Mouse (Mus musculus) brain, embryonic 14.5 days (tissue): ENCODE data around the gene Reps2. TPM values are rescaled to one million over a fixed set of nuclear protein-coding genes. Genes with fewer than 3 reads are reported as not detected.

Experiments used
- DNase-seq: peaks from one replicate; pipeline ENCODE4 v3.0.0-alpha.2; 2011; ENCODE audit warnings: low read depth
- CTCF ChIP-seq: fragments of 200-500 bp; IDR thresholded peaks from 2 replicates; pipeline ENCODE4 v1.5.1; 2012; ENCODE audit warnings: inconsistent platforms, mild to moderate bottlenecking, moderate library complexity, borderline replicate concordance; ENCODE audit not compliant: insufficient read depth, insufficient read length; ENCODE audit errors: extremely low read depth
- POLR2A ChIP-seq: fragments of 200-500 bp; IDR thresholded peaks from 2 replicates; pipeline ENCODE4 v1.6.1; 2012; ENCODE audit warnings: mild to moderate bottlenecking, inconsistent platforms, borderline replicate concordance; ENCODE audit not compliant: poor library complexity, insufficient read depth, insufficient read length, severe bottlenecking; ENCODE audit errors: extremely low read depth
- polyA plus RNA-seq: library from polyadenylated mRNA; depleted of rRNA; stranded (reverse); fragments of >200 nt; gene quantifications from 2 replicates; pipeline ENCODE4 v1.2.3, GENCODE M21; 2012

The Reps2 gene
- polyA plus RNA-seq, 1 experiment: 5.3 TPM

DNA sequence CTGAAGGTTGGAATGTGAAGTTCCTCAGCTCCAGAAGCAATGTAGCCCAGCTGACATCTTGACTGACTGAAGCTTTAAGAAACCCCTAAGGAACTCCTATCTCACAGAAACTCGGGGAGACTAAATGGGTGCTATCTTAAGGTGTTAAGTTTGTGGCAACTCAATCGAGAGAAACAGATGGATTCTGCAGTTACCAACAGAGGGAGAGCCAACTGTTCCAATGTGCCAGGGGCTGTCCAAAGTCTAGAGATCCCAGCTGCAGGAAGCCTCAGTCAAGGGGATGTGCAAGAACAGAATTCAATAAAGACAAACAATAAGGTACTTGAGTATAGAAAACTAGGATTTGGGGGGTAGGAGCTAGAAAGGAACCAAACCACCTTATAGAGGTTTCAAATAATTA lies 8.3 kb downstream of the Reps2 start:
- DNase-seq: no peak
- TF ChIP-seq POLR2A (no peak), CTCF (no peak)

- TF ChIP-seq CTCF (no peak), POLR2A (no peak)
- DNase-seq: no peak
These were observed 21.4 kb downstream of the Reps2 start for GRCm38 (mm10) chrX:162622091-162622437.

GRCm38 (mm10) chrX:162621194-162622090 lies 22.0 kb downstream of the Reps2 start:
- TF ChIP-seq CTCF (no peak), POLR2A (no peak)
- DNase-seq: peak; percentile 73

GRCm38 (mm10) chrX:162619705-162620104 lies 23.7 kb downstream of the Reps2 start:
- no peak for DNase-seq
- TF ChIP-seq POLR2A (no peak), CTCF (no peak)

- no peak for DNase-seq
- no peak for TF ChIP-seq POLR2A
- no peak for TF ChIP-seq CTCF
These were observed 24.9 kb downstream of the Reps2 start for GRCm38 (mm10) chrX:162618547-162618946.

DNA sequence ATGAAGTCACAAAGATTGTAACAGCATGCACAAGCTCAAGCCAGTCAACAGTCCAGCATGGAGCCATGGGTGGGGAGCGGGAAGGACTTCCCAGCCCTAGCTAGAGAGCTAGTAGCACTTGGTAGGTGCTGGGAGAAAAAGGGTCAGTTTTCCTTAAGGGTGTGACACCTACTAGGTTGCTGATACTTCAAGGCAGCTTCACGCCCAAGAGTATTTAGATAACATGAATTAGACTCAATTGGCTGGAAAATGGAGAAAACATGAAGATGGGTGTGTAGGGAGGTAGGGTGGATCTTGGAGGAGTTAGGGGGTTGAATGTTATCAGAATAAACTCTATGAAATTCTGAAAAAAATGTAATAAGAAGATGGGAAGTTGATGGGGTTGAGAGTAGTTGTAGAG lies 37.3 kb downstream of the Reps2 start:
- TF ChIP-seq CTCF (no peak), POLR2A (no peak)
- DNase-seq: no peak

DNA sequence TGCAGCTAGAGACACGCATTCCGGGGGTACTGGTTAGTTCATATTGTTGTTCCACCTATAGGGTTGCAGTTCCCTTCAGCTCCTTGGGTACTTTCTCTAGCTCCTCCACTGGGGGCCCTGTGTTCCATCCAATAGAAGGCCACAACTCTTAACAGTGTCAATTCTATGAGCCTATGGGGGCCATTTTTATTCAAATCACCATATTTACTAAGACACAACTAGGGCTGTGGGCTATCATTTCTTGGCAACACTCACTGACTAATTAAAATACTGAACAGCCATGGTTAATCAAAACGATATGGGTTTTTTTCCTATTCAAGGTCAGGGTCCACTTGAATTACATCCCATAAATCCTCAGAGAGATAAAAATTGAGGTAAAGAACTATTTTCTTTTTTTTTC lies 43.8 kb downstream of the Reps2 start:
- no peak for TF ChIP-seq CTCF
- TF ChIP-seq POLR2A: no peak
- DNase-seq: no peak

DNA sequence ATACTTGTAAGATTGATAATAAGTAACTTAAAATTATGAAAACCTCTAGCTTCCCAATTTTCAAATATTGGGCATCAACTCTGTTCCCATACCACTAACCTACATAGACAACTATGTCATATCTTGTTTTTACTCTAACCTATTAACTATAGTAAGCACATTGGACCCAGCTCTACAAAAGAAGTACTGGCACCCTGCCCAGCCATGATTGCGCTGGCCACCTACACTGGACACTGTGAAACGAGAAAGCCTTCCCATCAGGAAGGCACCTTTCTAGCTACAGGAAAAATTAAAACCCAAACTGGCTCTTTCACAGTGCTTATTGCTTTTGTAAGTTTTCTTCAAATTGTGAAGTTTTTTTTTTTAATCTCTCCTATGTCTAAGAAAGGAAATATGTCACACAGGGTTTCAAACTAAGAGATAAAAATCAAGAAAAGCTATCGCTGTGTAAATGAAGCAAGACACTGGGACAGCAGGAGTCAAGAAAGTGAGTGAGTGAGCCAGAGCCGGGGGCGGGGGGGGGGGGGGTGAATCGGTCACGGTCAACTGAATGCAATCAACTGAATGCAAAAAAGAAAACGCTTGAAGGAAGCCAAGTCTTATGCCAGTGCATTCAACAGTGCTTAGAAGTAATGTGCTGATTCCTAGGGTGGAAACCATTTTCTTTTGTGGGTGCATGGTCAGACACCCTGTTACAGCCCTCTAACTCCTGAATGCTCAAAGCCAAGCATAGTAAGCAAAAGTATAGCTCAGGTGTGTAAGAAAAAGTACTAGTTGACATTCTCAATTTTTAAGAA lies 52.2 kb downstream of the Reps2 start:
- DNase-seq: peak; percentile 18
- TF ChIP-seq POLR2A: no peak
- no peak for TF ChIP-seq CTCF

- TF ChIP-seq CTCF: no peak
- TF ChIP-seq POLR2A: no peak
- no peak for DNase-seq
These were observed 53.2 kb downstream of the Reps2 start for GRCm38 (mm10) chrX:162590145-162590790.

- no peak for DNase-seq
- TF ChIP-seq POLR2A (no peak), CTCF (no peak)
These were observed 54.2 kb downstream of the Reps2 start for GRCm38 (mm10) chrX:162589173-162589805.

GRCm38 (mm10) chrX:162584349-162584748 lies 59.1 kb downstream of the Reps2 start:
- DNase-seq: peak; percentile 78
- TF ChIP-seq CTCF: no peak
- TF ChIP-seq POLR2A: no peak

DNA sequence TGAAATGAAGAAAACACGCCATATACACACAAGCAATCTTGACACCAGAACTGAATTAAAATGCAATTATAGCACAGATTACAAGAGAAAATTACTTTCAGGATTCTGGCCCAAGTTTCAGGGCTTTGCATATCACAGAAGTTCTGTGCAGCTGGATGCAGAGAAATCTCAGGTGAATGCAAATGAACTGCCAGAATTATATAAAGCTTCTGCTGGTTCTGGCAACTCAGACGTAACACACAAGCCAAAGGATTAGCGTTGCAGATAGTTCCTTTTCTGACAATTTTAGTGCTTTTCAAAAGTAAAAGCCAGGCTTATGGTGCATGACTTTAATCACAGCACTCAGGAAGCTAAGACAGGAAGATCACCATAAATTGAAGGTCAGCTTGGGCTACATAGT lies 62.9 kb downstream of the Reps2 start:
- TF ChIP-seq CTCF: no peak
- TF ChIP-seq POLR2A: no peak
- peak; percentile 3 for DNase-seq
